Mouse (Mus musculus): ENCODE measurements around the gene Stk39. TPM values are rescaled to one million over a fixed set of nuclear protein-coding genes. Genes with fewer than 3 reads are reported as not detected.

The Stk39 gene
- polyA plus RNA-seq, 1 experiment from 2014 or later: 1.9 TPM

- DNase-seq: no peak
- ATAC-seq (ENCODE audit: low read depth): no peak
- 78% methylated on average over 11 of the region's 11 CpGs for WGBS (ENCODE audit: insufficient replicate concordance)
Measured at GRCm38 (mm10) chr2:68215176-68215575, 256.9 kb downstream of the Stk39 start.

DNA sequence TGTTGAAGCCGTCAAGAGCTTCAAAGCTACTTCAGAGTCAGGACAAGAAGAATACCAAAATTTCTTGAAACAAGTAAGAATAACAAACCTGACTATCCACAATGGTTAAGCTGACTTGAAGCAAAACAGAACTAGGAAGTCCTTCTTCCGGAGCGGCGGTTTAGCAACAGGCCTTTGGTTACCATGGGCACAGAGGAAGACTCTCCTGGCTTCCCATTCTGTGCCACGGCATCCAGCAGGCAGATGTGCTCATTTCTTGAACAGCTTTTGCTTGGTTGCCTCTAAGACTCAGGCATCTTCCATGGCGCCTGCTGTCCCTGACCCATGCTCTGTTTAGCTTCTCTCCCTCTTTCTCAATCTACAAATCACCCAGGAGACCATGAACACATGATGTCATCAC is 257.7 kb downstream of the Stk39 start:
- H3K4me3 ChIP-seq (replicated peaks): no peak overlapping the region
- DNase-seq (no peak), ATAC-seq (ENCODE audit: low read depth) (no peak)
- 60% methylated on average over 6 of the region's 6 CpGs for WGBS (ENCODE audit: insufficient replicate concordance)
- H3K36me3 ChIP-seq: no peaks in the 10 kb centered on the region
- H3K9me3 ChIP-seq (replicated peaks): no peaks in the 10 kb centered on the region
- H3K27ac ChIP-seq: no peak overlapping the region
- no peaks in the 10 kb centered on the region for H3K27me3 ChIP-seq
- H3K9ac ChIP-seq: no peak overlapping the region
- no peak overlapping the region for H3K4me2 ChIP-seq
- no peaks in the 10 kb centered on the region for H3K4me1 ChIP-seq (replicated peaks)

More at GRCm38 (mm10) chr2:68215176-68215575, 256.9 kb downstream of the Stk39 start:
- Histone ChIP-seq H3K36me3 (no peaks in the 10 kb centered on the region), H3K9me3 (replicated peaks) (no peaks in the 10 kb centered on the region), H3K4me1 (replicated peaks) (no peaks in the 10 kb centered on the region), H3K27me3 (no peaks in the 10 kb centered on the region), H3K4me3 (replicated peaks) (no peak overlapping the region), H3K9ac (no peak overlapping the region), H3K27ac (no peak overlapping the region), H3K4me2 (no peak overlapping the region)

DNA sequence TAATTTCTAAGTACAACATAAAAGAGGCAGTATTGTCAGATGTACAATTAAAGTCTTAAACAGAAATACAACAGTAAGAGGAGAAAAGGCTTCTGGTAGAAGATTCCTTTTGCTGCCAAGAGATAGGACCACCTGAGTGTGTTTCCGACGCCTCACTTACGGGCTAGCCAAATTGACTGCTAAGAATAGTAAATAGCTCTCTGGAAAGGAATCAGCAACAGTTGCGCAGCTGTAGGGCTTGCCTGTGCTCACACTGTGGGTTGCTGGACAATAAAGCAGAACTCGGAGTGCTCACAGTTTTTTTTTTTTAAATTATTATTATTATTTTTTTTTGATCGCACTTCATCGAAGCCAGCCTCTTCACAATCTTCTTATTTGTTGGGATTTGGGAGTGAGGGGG is 260.6 kb downstream of the Stk39 start:
- H3K27me3 ChIP-seq: no peaks in the 10 kb centered on the region
- no peak overlapping the region for H3K4me3 ChIP-seq (replicated peaks)
- H3K36me3 ChIP-seq: no peaks in the 10 kb centered on the region
- no peaks in the 10 kb centered on the region for H3K9me3 ChIP-seq (replicated peaks)
- no peak overlapping the region for H3K4me2 ChIP-seq
- ATAC-seq (ENCODE audit: low read depth): no peak
- 76% methylated on average over 7 of the region's 7 CpGs for WGBS (ENCODE audit: insufficient replicate concordance)
- H3K9ac ChIP-seq: no peak overlapping the region
- no peak overlapping the region for H3K27ac ChIP-seq
- no peaks in the 10 kb centered on the region for H3K4me1 ChIP-seq (replicated peaks)
- DNase-seq: no peak

GRCm38 (mm10) chr2:68196245-68196644 is 275.8 kb downstream of the Stk39 start:
- no peak for ATAC-seq (ENCODE audit: low read depth)
- Histone ChIP-seq H3K9me3 (replicated peaks) (no peaks in the 10 kb centered on the region), H3K4me2 (no peak overlapping the region), H3K4me3 (replicated peaks) (no peak overlapping the region), H3K36me3 (no peaks in the 10 kb centered on the region), H3K9ac (no peak overlapping the region), H3K27ac (no peak overlapping the region), H3K27me3 (no peaks in the 10 kb centered on the region), H3K4me1 (replicated peaks) (no peaks in the 10 kb centered on the region)
- 48% methylated on average over 4 of the region's 4 CpGs for WGBS (ENCODE audit: insufficient replicate concordance)
- no peak for DNase-seq

DNA sequence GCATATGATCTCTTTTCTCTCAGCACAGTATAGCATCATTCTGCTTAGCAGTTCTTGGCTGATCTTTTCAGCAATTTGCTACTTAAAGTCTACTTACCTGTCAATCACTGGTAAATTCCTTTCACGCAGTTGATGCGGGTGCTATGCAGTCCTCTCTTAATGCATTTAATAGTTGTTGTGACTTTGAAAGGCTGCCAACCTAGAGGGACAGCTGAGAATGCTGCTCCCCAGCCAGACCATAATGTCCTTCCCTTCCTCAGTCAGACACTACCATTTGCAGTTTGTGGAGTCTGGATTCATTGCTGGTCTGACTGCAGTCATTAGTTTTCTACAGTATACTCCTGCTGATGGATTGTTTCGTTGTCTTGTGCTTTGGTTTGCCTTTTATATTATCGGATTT is 277.6 kb downstream of the Stk39 start:
- no peak overlapping the region for H3K4me2 ChIP-seq
- H3K27ac ChIP-seq: no peak overlapping the region
- H3K4me1 ChIP-seq (replicated peaks): no peaks in the 10 kb centered on the region
- no peak for DNase-seq
- no peaks in the 10 kb centered on the region for H3K9me3 ChIP-seq (replicated peaks)
- H3K27me3 ChIP-seq: no peaks in the 10 kb centered on the region
- no peaks in the 10 kb centered on the region for H3K36me3 ChIP-seq
- H3K9ac ChIP-seq: no peak overlapping the region
- ATAC-seq (ENCODE audit: low read depth): no peak
- WGBS (ENCODE audit: insufficient replicate concordance): 69% methylated on average over 4 of the region's 4 CpGs
- no peak overlapping the region for H3K4me3 ChIP-seq (replicated peaks)

DNA sequence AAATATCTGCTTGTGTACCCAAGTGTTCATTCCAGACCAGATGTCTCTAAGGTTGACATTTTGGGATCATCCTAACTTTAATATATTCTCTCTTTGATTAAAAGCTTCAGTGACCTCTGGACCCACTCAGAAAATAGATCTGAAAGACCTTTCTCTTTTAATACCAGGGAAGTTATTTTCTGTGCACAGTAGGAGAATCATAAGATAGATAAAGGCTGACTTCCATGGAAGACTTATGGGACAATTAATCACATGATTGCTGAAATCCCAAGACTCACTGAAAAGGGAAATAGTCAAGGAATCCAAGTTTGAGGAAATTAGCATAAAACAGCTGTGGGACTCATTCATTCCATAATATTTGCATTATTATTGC is 278.6 kb downstream of the Stk39 start:
- no peak overlapping the region for H3K4me3 ChIP-seq (replicated peaks)
- no peaks in the 10 kb centered on the region for H3K36me3 ChIP-seq
- ATAC-seq (ENCODE audit: low read depth) (no peak), DNase-seq (no peak)
- no peaks in the 10 kb centered on the region for H3K4me1 ChIP-seq (replicated peaks)
- H3K27me3 ChIP-seq: no peaks in the 10 kb centered on the region
- H3K27ac ChIP-seq: no peak overlapping the region
- H3K4me2 ChIP-seq: no peak overlapping the region
- no peaks in the 10 kb centered on the region for H3K9me3 ChIP-seq (replicated peaks)
- H3K9ac ChIP-seq: no peak overlapping the region

GRCm38 (mm10) chr2:68192605-68193464 is 279.2 kb downstream of the Stk39 start:
- H3K9me3 ChIP-seq (replicated peaks): no peaks in the 10 kb centered on the region
- H3K4me3 ChIP-seq (replicated peaks): no peak overlapping the region
- DNase-seq (no peak), ATAC-seq (ENCODE audit: low read depth) (no peak)
- no peak overlapping the region for H3K9ac ChIP-seq
- H3K27ac ChIP-seq: no peak overlapping the region
- H3K27me3 ChIP-seq: no peaks in the 10 kb centered on the region
- 63% methylated on average over 5 of the region's 5 CpGs for WGBS (ENCODE audit: insufficient replicate concordance)
- no peaks in the 10 kb centered on the region for H3K4me1 ChIP-seq (replicated peaks)
- no peaks in the 10 kb centered on the region for H3K36me3 ChIP-seq
- H3K4me2 ChIP-seq: no peak overlapping the region

GRCm38 (mm10) chr2:68176425-68176824 is 295.6 kb downstream of the Stk39 start:
- WGBS (ENCODE audit: insufficient replicate concordance): 68% methylated on average over 3 of the region's 3 CpGs
- no peaks in the 10 kb centered on the region for H3K27me3 ChIP-seq
- H3K9me3 ChIP-seq (replicated peaks): no peaks in the 10 kb centered on the region
- ATAC-seq (ENCODE audit: low read depth) (no peak), DNase-seq (no peak)
- H3K4me3 ChIP-seq (replicated peaks): no peak overlapping the region
- no peaks in the 10 kb centered on the region for H3K4me1 ChIP-seq (replicated peaks)
- no peak overlapping the region for H3K27ac ChIP-seq
- no peak overlapping the region for H3K9ac ChIP-seq
- H3K36me3 ChIP-seq: no peaks in the 10 kb centered on the region
- no peak overlapping the region for H3K4me2 ChIP-seq

GRCm38 (mm10) chr2:68171306-68171705 is 300.8 kb downstream of the Stk39 start:
- Histone ChIP-seq H3K9me3 (replicated peaks) (no peaks in the 10 kb centered on the region), H3K27me3 (no peaks in the 10 kb centered on the region), H3K36me3 (no peaks in the 10 kb centered on the region), H3K4me2 (no peak overlapping the region), H3K9ac (no peak overlapping the region), H3K4me1 (replicated peaks) (no peaks in the 10 kb centered on the region), H3K27ac (no peak overlapping the region), H3K4me3 (replicated peaks) (no peak overlapping the region)
- 60% methylated on average over 10 of the region's 10 CpGs for WGBS (ENCODE audit: insufficient replicate concordance)
- ATAC-seq (ENCODE audit: low read depth) (no peak), DNase-seq (no peak)

GRCm38 (mm10) chr2:68162012-68162411 is 310.1 kb downstream of the Stk39 start:
- whole genome bisulfite sequencing (ENCODE audit: insufficient replicate concordance): 71% methylated on average over 4 of the region's 4 CpGs
- no peak for ATAC-seq (ENCODE audit: low read depth)

DNA sequence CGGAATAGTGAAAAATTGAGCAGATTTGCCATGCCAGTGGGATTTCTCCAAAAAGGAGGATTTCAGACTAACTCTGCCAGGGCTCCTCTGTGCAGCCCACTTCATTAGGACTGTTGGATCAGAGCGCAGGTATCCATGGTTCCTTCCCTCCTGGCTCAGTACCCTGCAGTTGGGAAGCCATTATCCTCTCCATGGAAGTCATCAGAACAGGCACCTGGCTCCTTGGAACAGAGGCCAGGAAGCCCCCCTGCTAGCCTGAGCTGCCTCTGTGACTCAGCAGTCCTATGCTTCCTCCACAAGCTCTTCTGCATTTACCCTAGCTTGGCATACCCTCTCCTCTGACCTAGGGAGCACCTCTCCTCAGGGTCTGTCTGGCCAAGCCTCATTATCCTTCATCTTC is 311.5 kb downstream of the Stk39 start:
- 72% methylated on average over 2 of the region's 2 CpGs for WGBS (ENCODE audit: insufficient replicate concordance)
- H3K27ac ChIP-seq: no peak overlapping the region
- ATAC-seq (ENCODE audit: low read depth): no peak
- H3K4me3 ChIP-seq (replicated peaks): no peak overlapping the region
- no peaks in the 10 kb centered on the region for H3K27me3 ChIP-seq
- no peaks in the 10 kb centered on the region for H3K4me1 ChIP-seq (replicated peaks)
- H3K9me3 ChIP-seq (replicated peaks): no peaks in the 10 kb centered on the region
- H3K9ac ChIP-seq: no peak overlapping the region
- DNase-seq: no peak
- H3K4me2 ChIP-seq: no peak overlapping the region
- no peaks in the 10 kb centered on the region for H3K36me3 ChIP-seq

More at GRCm38 (mm10) chr2:68162012-68162411, 310.1 kb downstream of the Stk39 start:
- Histone ChIP-seq H3K27me3 (no peaks in the 10 kb centered on the region), H3K27ac (no peak overlapping the region), H3K4me2 (no peak overlapping the region), H3K9me3 (replicated peaks) (no peaks in the 10 kb centered on the region), H3K9ac (no peak overlapping the region), H3K4me1 (replicated peaks) (no peaks in the 10 kb centered on the region), H3K36me3 (no peaks in the 10 kb centered on the region), H3K4me3 (replicated peaks) (no peak overlapping the region)
- DNase-seq: no peak
